Mouse (Mus musculus) gastrocnemius, postnatal 14 days (tissue): ENCODE measurements at regions not wholly inside any gene's neighbourhood (a gene's known extent, or its start where the extent isn't known, plus 50 kb on each side); places are given as distances from the start of the nearest gene placed in this dataset.
"Not testable (repeated sequence)": the region's sequence is repeated elsewhere in the genome, so short reads cannot be mapped to it uniquely, and the experiment has no call there.

Source experiments
- DNase-seq: peaks from one replicate; pipeline ENCODE4 v3.0.0; 2021; ENCODE audit warnings: mixed read lengths
- intact Hi-C: fragments of 180-260 bp; cut with DNase I; formaldehyde crosslinking; loops from one replicate; pipeline ENCODE4 v1.15.1; 2025; ENCODE audit warnings: low total_unique reads

DNA sequence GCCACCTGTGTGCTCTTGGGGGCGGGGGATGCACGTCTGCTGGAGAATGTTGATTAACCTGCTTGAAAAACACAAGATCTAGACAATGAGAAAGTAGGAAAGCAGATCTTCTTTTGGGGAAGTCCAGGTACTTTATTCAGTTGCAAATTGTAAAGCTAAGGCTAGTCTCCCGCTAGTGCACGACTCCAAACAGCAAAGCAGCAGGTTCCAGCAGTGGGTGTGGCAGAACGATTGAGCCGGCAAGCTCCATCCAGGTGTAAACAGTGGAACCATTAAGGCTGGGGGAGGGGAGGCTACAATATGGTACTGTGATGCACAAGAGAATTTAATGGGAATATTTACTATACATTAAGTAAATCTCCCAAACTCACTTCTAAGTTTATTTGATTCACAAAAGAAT, 448.6 kb upstream of the Cobl start:
- DNase-seq, intact Hi-C loops: not testable (repeated sequence)

DNA sequence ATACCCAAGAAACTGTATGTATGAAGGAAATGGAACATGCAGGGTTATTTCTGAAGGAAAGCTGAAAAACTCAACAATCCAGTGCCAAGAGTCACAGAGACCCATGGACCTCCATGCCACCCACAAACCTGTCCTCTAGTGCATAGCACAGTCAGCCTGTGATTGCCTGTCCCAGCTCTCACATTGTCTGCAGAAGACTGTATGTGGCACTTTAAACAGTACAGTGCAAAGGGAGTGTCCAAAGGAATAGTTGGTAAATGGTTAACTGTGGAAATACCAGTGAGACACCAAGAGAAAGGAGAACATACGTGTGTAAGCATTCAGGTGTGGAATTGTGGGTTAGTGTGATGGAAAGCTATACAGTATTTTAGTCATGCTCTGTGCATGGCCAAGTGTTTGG, 409.0 kb upstream of the Cobl start:
- DNase-seq, result no peak
- intact Hi-C loops, result no loop called here

DNA sequence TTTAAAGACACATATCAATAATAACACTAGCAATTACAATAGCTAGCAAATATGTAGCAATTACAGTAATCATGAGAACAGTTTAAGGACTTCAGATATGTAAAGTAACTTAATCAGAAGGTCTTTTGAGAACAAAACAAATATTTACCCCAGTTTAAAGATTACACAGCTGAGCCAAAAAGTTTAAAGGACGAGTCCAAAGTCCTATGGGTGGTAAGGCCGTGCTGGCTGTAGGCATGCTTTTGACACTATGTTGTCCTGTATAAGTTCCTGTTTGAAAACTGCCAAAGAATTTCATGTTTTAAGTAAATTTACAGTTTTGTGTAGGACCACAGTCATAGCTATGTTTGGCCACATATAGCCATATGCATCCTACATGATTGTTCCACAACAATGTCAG, 408.0 kb upstream of the Cobl start:
- intact Hi-C loops, result no loop called here
- DNase-seq, result no peak

DNA sequence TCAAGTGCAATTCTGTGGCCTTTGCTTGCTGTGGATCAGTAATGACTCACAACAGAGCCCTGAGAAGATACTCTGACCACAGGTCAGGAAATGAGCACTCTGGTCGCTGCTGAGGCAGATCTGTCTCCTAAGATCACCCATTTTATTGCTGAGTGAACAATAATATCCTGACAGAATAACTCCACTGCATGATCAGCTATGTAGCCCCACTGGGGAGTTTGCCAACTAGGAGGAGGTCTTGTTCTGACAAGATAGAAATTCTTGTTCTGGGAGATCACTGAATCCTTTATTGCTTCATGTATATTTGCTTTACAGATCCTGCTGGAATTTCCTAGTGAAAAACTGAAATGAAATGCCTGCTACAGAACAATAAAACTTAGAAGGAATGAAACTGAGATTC, 407.6 kb upstream of the Cobl start:
- intact Hi-C loops, result no loop called here
- DNase-seq, result no peak

DNA sequence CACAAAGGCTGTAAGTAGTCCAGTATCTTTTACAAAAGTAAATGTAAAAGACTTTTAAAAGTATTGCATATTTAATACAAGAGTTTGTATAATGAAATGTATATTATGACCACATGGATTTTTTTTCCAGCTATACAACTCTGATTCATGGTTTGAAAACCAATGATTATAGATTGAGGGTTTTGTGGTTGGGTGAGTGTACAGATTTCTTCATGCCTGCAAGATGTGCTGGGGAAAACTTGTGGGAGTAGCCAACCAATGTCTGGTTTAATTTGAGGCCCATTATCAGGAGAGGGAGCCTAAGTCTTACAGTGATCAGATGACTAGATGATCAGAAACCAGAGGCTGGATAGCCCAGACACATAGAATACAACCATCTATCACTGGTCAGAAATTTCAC, 402.8 kb upstream of the Cobl start:
- no peak for DNase-seq
- intact Hi-C loops, result no loop called here

DNA sequence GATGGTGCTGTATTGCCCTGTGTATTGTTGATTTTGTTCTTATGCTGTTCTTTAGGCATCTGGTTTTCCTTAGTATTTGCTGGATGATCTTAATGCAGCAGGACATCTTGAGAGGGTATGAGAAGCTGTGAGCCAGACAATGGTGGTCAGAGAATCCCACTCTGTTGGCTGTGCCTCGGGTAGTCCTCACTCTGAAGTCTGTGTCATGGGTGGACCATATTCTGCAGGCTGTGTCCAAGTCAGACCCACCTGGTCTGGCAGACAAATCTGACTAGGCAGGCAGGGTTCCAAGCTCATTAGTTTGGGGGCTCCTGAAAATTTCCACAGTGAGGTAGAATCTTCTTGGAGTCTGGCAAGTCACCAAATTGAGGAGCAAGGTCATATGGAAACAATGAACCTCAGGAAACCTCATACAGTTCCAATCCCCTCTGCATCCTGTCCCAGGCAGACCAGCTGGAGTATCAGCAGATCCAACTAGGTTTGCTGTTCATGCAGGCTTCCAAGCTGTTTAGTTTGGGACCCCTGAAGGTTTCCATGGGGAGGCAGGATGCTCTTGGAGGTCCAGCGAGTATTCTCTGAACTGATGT, 400.4 kb upstream of the Cobl start:
- DNase-seq, result no peak

DNA sequence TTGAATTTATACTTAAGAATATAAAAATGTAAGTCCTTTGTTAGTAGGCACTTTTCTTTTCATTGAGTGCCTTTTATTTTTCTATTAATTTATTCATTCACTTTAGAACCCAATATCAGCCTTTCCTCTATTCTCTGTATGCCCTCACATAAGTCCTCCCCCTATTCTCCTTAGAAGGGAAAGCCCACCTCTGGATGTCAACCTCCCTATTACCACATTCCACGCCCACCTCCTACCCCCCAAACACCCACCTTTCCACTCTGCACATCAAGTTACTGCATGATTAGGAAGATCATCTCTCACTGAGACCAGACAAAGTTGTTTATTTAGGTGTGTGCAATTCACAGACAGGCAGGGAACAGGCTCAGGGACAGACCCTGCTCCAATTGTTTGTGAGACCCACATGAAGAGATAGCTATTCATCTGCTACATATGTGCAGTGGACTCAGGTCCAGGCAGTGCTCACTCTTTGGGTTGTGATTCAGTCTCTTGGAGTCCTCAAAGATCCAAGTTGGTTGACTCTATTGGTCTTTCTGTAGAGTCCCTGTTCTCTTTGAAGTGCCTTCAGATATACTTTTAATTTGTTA, 394.7 kb upstream of the Cobl start:
- intact Hi-C loops, result no loop called here

More for the DNA sequence above, 400.4 kb upstream of the Cobl start:
- intact Hi-C loops, result no loop called here

DNA sequence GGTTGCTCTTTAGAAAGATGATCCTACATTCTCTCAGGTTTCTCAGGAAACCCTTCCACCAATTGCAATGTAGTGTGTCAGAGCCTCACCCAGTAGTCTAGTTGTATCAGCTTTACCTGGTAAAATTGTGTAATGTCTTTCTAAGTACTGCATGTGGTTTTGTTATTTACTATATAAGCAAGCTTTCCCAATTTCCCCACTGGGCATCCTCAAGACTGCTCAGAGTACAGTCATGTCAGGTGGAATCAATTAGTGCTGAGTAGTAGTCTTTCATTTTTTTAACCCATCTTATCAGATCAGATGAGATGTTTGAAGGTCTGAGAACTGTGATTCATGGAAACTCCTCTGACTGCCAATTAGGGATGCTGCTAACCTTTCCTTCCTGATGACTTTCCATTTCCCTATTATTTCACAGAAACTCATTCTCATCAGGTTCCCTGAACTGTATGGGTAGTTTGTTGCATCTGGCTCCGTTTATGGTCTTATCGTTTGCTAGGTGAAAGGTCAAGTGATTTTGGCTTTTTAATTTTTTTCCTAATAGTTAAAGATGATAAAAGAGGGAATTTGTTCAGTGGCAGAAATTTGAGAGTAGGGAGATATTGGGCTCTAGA, 393.6 kb upstream of the Cobl start:
- DNase-seq, result no peak
- intact Hi-C loops, result no loop called here

More for the DNA sequence above, 394.7 kb upstream of the Cobl start:
- no peak for DNase-seq

DNA sequence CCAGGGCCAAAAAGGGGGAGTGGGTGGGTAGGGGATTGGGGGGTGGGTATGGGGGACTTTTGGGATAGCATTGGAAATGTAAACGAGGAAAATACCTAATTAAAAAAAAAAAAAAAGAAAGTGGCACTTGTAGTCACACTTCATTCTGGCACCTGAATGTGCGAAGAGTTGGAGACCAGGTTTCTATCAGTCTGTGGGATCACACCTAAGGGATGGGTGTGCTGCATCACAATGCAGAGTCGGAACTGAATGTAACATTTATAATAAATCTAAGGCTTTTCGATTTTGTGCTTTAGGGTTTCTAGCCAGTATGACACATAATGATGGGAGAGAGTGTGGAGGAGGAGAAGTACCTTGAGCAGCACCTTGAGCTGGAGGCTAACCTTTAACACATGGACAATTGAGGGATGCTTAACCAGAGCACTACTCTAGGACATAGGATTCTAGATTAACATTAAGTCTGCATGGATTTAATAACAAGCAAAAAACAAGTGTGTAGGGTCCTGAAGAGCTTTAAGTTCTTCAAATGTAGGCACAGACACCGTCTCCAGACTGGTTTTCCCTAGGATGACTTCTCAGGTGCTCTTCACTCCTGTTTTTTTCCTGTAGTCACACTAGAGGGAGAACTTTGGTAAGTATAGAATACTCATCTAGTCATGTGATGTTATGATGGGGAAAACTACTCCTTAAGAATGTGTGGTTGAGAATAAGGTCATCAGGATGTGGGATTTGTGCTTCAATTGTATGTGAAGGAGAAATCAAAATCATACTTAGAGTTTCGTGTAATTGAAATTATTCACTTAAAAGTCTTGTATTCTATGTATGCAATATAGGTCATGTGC, 392.8 kb upstream of the Cobl start:
- intact Hi-C loops, result no loop called here
- no peak for DNase-seq

DNA sequence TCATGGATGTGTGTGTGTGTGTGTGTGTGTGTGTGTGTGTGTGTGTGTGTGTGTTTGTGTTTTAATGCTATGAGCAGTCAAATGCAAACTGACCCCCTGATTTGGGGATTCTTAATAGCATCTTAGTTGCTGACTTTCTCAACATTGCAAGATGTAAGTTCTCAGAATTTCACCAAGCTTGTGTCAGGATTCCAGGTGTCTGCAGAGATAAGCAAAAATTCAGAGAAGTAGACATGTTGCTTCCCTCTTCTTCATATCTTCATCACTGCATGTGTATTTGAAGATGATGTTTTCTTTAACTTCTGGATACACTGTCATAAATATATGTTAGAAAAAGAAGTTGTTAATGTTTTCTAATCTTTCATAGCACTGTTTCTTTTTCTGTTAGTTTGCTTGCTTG, 383.0 kb upstream of the Cobl start:
- intact Hi-C loops, result no loop called here

DNA sequence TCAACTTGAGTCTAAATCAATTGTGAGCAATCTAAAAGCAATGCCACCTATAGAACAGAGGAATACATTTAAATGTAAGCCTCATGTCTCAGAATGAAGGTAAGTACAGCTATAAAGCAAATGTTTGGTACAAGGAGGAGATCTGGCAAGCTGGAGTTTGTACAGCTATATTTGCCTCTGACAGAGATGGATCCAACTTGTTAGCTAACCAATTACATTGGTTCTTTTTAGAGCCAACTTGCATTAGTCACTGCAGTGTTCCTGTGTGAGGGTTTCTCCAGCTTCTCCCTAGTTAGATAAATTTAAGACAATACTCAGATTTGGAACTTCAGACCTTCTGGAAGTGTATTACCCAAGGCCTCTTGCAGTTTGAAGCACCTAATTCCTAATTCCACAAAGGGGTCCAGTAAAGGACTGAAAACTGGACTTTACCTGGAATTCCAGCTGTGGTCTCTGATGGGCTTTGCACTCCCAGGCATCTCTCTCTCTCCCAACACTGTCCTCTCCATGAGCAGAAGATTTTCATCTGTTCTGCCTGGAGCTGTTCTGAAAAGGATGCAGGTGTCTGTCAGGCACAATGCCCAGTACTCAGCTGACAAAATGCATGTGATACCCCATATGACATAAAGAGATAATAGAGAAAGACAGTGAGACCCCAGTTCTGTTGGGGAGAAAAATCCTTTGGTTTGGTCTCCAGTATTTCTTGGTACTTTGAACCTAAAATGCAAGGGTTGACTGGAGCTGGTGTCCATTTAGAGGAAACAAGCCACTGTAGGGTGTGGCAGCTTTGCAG, 379.1 kb upstream of the Cobl start:
- DNase-seq, result no peak

More for the DNA sequence above, 383.0 kb upstream of the Cobl start:
- no peak for DNase-seq

DNA sequence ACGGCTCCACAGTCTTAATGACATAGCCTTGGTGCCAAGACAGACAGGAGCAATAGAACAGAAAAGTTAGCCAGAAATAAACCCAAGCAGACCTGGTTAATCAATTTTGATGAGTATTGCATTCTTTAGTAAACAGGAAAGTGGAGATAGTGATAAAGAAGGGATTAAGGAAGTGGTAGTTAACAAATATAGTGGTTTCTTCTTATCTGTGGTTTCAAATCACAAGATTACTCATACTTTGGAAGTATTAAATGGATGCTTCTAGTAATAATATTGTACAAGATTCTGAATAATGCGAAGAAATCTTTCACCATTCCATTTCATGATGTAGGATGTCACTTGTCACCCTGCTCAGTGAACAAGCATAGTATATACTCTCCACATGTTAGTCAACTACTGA, 376.6 kb upstream of the Cobl start:
- intact Hi-C loops, result no loop called here
- DNase-seq, result no peak

More for the DNA sequence above, 379.1 kb upstream of the Cobl start:
- intact Hi-C loops, result no loop called here

DNA sequence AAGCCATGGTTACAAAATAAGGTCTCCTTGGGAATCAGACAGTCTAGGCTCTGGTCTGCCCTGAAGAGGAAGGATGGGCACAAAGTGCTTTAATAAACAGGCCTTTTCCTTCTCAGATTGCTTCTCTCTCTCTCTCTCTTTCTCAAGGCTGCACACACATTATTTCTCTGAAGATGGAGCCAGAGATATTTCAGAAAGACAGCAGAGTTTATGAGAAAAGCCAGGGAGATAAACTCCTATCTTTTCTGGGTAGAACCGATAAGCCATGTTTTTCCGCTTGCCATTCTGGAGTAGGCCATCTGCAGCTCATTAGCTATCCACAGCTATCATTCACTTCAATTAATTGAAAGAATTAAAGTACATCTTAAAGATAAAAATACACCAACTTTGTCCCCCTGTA, 373.2 kb upstream of the Cobl start:
- intact Hi-C loops, result no loop called here
- DNase-seq, result no peak

DNA sequence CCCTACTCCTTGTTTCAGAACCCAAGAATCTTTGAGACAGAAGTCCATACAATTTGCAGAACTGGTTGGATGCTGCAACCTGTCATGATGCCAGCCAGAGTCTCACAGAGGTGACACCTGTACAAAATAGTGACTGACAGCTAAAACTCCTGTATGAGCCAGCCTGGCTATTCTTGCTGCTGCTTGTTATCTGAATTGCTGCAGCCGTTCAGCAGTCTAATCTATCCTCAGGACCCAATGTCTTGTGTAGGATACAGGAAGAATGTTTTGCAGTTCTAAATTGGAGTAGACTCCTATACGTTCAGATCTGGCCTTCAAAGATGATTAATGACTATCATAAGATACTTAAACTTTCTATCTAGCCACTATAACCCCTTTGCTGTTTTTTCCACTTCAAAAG, 372.6 kb upstream of the Cobl start:
- intact Hi-C loops, result no loop called here
- no peak for DNase-seq

DNA sequence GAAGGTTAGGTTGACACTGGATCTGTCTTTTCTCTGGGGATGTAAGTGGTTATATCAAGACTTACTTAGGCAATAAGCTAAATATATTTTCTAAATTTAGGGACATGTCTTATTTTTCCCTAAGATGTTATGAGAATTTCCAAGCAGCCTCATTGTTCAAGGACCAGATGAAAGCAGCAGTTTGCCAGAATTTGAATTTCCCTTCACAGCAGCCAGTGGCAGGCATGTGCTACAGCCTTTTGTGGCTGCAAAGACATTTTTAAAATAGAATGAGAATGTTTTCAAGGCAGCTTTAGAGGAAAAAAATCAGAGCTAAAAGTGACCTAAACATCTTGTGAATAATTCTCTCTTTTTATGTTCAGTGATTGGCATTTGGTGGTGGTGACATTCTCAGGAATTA, 371.6 kb upstream of the Cobl start:
- no peak for DNase-seq
- intact Hi-C loops, result no loop called here

DNA sequence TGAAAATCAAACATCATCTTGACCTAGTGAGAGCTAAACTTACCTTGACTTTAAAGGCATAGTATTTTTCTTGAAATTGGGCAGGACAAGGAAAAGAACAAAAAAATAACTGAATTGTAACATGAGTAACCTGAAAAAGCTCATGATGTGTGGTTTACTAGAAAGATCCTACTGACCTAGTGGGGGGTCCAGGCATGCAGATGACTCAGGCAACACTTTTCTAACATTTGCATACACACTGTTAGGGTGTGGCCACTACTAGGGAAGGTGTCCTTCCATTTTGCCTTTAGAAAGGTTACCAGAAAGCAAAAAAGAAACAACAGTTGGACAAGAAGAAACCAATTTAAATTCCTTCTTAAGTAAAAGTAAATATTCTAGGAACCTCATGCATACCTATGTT, 347.3 kb upstream of the Cobl start:
- DNase-seq, result no peak
- intact Hi-C loops, result no loop called here

DNA sequence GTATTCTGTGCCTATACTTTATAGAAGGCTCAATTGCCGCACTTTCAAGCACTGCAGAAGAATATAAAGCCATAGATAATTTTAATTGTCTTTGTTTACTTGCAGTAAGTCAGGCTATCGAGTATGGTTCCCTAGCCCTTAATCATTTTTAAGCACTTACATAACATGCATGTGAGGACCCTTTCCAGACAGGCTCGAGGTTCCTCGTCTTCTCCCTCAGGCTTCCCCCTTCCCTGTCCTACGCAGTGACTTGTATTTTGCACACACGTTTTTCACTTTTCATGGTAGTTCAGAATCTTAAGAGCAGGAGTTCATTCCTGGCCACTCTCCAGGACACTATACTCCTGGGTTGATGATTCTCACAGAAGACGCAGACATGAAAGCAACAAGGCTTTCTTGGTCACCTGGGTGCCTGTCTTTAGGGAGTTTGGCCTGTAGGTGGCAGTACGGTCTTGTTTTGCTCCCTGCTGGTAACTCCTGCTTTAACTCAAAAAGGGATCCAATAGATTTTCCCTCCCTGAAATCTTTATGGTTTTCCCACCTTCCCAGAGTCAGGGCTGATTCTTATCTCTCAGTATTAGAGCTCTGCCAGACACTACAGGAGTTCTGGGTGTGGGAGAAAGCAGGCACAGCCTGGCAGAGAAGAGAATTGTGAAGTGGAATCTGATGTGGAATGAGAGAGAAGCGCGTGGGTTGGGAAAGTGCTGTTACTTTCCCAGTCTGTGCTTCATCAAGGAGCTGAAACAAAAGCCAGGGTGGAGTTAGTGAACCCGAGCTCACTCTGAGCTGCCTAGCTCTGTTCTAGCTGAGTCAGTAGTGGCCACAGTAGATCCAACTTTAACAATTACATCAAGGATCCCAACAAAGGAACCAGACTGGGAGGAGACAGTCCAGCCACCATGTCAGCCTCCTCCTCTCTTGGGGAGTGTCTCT, 346.5 kb upstream of the Cobl start:
- intact Hi-C loops, result no loop called here
- DNase-seq, result peak; percentile 38
